Mouse (Mus musculus) CH12.LX (cell line): ENCODE data around the gene Mta1. TPM values are rescaled to one million over a fixed set of nuclear protein-coding genes. Genes with fewer than 3 reads are reported as not detected.
A peak's percentile ranks its signal among the peaks of the same experiment; 100 is the strongest.

Source experiments
- DNase-seq: peaks from one replicate; pipeline ENCODE4 v3.0.0-alpha.2; 2013; ENCODE audit errors: extremely low read depth
- H3K27ac ChIP-seq: 2 replicates; pipeline ENCODE4 v1.5.1; 2012; ENCODE audit warnings: low read depth, mild to moderate bottlenecking, control low read depth, moderate library complexity; ENCODE audit not compliant: insufficient read depth
- H3K27me3 ChIP-seq: replicated peaks from 2 replicates; pipeline ENCODE3; 2012; ENCODE audit warnings: inconsistent platforms
- H3K36me3 ChIP-seq, 2 experiments: replicated peaks in 1 of 2; 2 replicates each; pipeline versions ENCODE3 to v1.6.1; 2012; ENCODE audit warnings: inconsistent platforms in 1 of 2, low read length in 1 of 2, mild to moderate bottlenecking in 1 of 2, mixed read lengths in 1 of 2, moderate library complexity in 1 of 2; ENCODE audit not compliant: control insufficient read depth in 1 of 2, insufficient read depth in 1 of 2
- H3K4me1 ChIP-seq, 2 experiments: 2 replicates each; pipeline ENCODE4 v1.6.1; 2012; ENCODE audit warnings: inconsistent platforms in 1 of 2, moderate library complexity in 1 of 2; ENCODE audit not compliant: insufficient read depth in 2 of 2, control insufficient read depth in 1 of 2
- H3K4me2 ChIP-seq: 2 replicates; pipeline ENCODE4 v1.6.1; 2012; ENCODE audit warnings: low read depth, mild to moderate bottlenecking, control low read depth; ENCODE audit not compliant: poor library complexity, insufficient read depth, severe bottlenecking
- H3K4me3 ChIP-seq, 3 experiments: fragments of 150-350 bp in 1 of 3; sonication (generic) in 1 of 3; replicated peaks in 1 of 3; 2 replicates each; pipeline versions ENCODE3 to v1.5.1; 2011 to 2012; ENCODE audit warnings: low read depth in 2 of 3, low read length in 2 of 3, mild to moderate bottlenecking in 2 of 3, moderate library complexity in 2 of 3, control low read depth in 1 of 3, improper control_type of control experiment in 1 of 3, inconsistent platforms in 1 of 3, mixed read lengths in 1 of 3; ENCODE audit not compliant: poor library complexity in 1 of 3
- H3K79me2 ChIP-seq: replicated peaks from 2 replicates; pipeline ENCODE4 v1.6.1; 2012; ENCODE audit warnings: mild to moderate bottlenecking, moderate library complexity; ENCODE audit not compliant: control insufficient read depth, poor library complexity, insufficient read depth, severe bottlenecking; ENCODE audit errors: extremely low read depth
- H3K9ac ChIP-seq: 2 replicates; pipeline ENCODE4 v1.6.1; 2012; ENCODE audit warnings: low read depth, mild to moderate bottlenecking, control low read depth, moderate library complexity; ENCODE audit not compliant: insufficient read depth
- H3K9me3 ChIP-seq: replicated peaks from 2 replicates; pipeline ENCODE3; 2012; ENCODE audit warnings: low read length, inconsistent platforms, mixed read lengths
- BHLHE40 ChIP-seq: IDR thresholded peaks from 2 replicates; pipeline ENCODE4 v1.6.1; 2011; ENCODE audit warnings: mild to moderate bottlenecking, low read depth, low read length, improper control_type of control experiment
- CHD1 ChIP-seq: IDR thresholded peaks from 2 replicates; pipeline ENCODE4 v1.6.1; 2012; ENCODE audit warnings: low read depth, low read length, improper control_type of control experiment, inconsistent platforms
- CHD2 ChIP-seq: IDR thresholded peaks from 2 replicates; pipeline ENCODE4 v1.6.1; 2011; ENCODE audit warnings: low read length, improper control_type of control experiment
- CTCF ChIP-seq, 2 experiments: IDR thresholded peaks in 1 of 2; conservative IDR thresholded peaks in 1 of 2; 2 replicates each; pipeline ENCODE4 v1.5.1; 2011 to 2012; ENCODE audit warnings: low read depth in 2 of 2, low read length in 2 of 2, improper control_type of control experiment in 1 of 2, inconsistent platforms in 1 of 2, mild to moderate bottlenecking in 1 of 2, moderate library complexity in 1 of 2
- ELF1 ChIP-seq: IDR thresholded peaks from 2 replicates; pipeline ENCODE4 v1.6.1; 2014; ENCODE audit warnings: low read depth, mild to moderate bottlenecking, inconsistent platforms, low read length, improper control_type of control experiment
- ETS1 ChIP-seq: conservative IDR thresholded peaks from 2 replicates; pipeline ENCODE4 v1.6.1; 2012; ENCODE audit warnings: low read depth, mild to moderate bottlenecking, inconsistent platforms, low read length, improper control_type of control experiment, moderate library complexity
- HCFC1 ChIP-seq: IDR thresholded peaks from 2 replicates; pipeline ENCODE4 v1.6.1; 2012; ENCODE audit warnings: low read depth, mild to moderate bottlenecking, inconsistent platforms, low read length, improper control_type of control experiment
- IRF4 ChIP-seq: IDR thresholded peaks from 2 replicates; pipeline ENCODE4 v1.6.1; 2014; ENCODE audit warnings: low read depth, mild to moderate bottlenecking, inconsistent platforms, low read length, improper control_type of control experiment
- MAFK ChIP-seq: IDR thresholded peaks from 2 replicates; pipeline ENCODE4 v1.6.1; 2011; ENCODE audit warnings: low read length, improper control_type of control experiment; ENCODE audit not compliant: insufficient replicate concordance
- MAX ChIP-seq: IDR thresholded peaks from 2 replicates; pipeline ENCODE4 v1.6.1; 2011; ENCODE audit warnings: low read length, improper control_type of control experiment
- MEF2A ChIP-seq: IDR thresholded peaks from 2 replicates; pipeline ENCODE4 v1.6.1; 2014; ENCODE audit warnings: low read depth, mild to moderate bottlenecking, inconsistent platforms, low read length, improper control_type of control experiment, borderline replicate concordance
- MYC ChIP-seq: IDR thresholded peaks from 2 replicates; pipeline ENCODE4 v1.6.1; 2011; ENCODE audit warnings: low read depth, mild to moderate bottlenecking, improper control_type of control experiment, low read length
- NRF1 ChIP-seq: IDR thresholded peaks from 2 replicates; pipeline ENCODE4 v1.6.1; 2014; ENCODE audit warnings: low read depth, mild to moderate bottlenecking, inconsistent platforms, low read length, improper control_type of control experiment, moderate library complexity
- POLR2A ChIP-seq: IDR thresholded peaks from 2 replicates; pipeline ENCODE4 v1.6.1; 2011; ENCODE audit warnings: low read depth, mild to moderate bottlenecking, improper control_type of control experiment, low read length
- POLR2AphosphoS2 ChIP-seq: IDR thresholded peaks from 2 replicates; pipeline ENCODE4 v1.6.1; 2011; ENCODE audit warnings: low read depth, low read length, improper control_type of control experiment
- RAD21 ChIP-seq: IDR thresholded peaks from 2 replicates; pipeline ENCODE4 v1.6.1; 2011; ENCODE audit warnings: low read depth, mild to moderate bottlenecking, low read length, improper control_type of control experiment, moderate library complexity
- SIN3A ChIP-seq: IDR thresholded peaks from 2 replicates; pipeline ENCODE4 v1.6.1; 2012; ENCODE audit warnings: low read length, improper control_type of control experiment, inconsistent platforms
- SMC3 ChIP-seq: IDR thresholded peaks from 2 replicates; pipeline ENCODE4 v1.6.1; 2011; ENCODE audit warnings: low read depth, low read length, improper control_type of control experiment
- TBP ChIP-seq: conservative IDR thresholded peaks from 2 replicates; pipeline ENCODE4 v1.6.1; 2011; ENCODE audit warnings: low read depth, low read length, improper control_type of control experiment
- TCF12 ChIP-seq: IDR thresholded peaks from 2 replicates; pipeline ENCODE4 v1.6.1; 2014; ENCODE audit warnings: low read depth, mild to moderate bottlenecking, inconsistent platforms, low read length, improper control_type of control experiment
- UBTF ChIP-seq: IDR thresholded peaks from 2 replicates; pipeline ENCODE4 v1.6.1; 2012; ENCODE audit warnings: low read depth, mild to moderate bottlenecking, inconsistent platforms, low read length, improper control_type of control experiment, moderate library complexity
- ZC3H11A ChIP-seq: IDR thresholded peaks from 2 replicates; pipeline ENCODE4 v1.6.1; 2012; ENCODE audit warnings: low read depth, mild to moderate bottlenecking, inconsistent platforms, low read length, improper control_type of control experiment
- ZNF384 ChIP-seq: IDR thresholded peaks from 2 replicates; pipeline ENCODE4 v1.6.1; 2012; ENCODE audit warnings: low read depth, low read length, improper control_type of control experiment, inconsistent platforms
- dilution Hi-C: fragments of 300-500 bp; cut with MboI; formaldehyde crosslinking; loops from 2 replicates; pipeline ENCODE4 v1.14.3; 2020; ENCODE audit warnings: low sequenced_read_pairs; ENCODE audit not compliant: extremely low pct_unique_long_range_greater_than_20kb, extremely low pct_ligation_motif_present
- in situ Hi-C: fragments of 300-500 bp; cut with MboI; formaldehyde crosslinking; loops from 3 replicates; pipeline ENCODE4 v1.14.3; 2019; ENCODE audit warnings: low sequenced_read_pairs, low pct_ligation_motif_present, low pct_unique_long_range_greater_than_20kb, mixed read lengths
- polyA plus RNA-seq: library from polyadenylated mRNA; unstranded; fragments of >175 nt; gene quantifications from 2 replicates; pipeline ENCODE4 v1.2.1, GENCODE M21; 2012; ENCODE audit warnings: low read depth; ENCODE audit not compliant: insufficient read length
- total RNA-seq, 2 experiments: library from RNA; depleted of rRNA; stranded (reverse); fragments of 300-350 nt in 1 of 2; fragments of >200 nt in 1 of 2; gene quantifications; 2 replicates each; pipeline ENCODE4 v1.2.3; 2012 to 2014

Gene Mta1
- total and polyA plus RNA-seq, 3 experiments: 11.5 to 76.7 (median 39.4) TPM

DNA sequence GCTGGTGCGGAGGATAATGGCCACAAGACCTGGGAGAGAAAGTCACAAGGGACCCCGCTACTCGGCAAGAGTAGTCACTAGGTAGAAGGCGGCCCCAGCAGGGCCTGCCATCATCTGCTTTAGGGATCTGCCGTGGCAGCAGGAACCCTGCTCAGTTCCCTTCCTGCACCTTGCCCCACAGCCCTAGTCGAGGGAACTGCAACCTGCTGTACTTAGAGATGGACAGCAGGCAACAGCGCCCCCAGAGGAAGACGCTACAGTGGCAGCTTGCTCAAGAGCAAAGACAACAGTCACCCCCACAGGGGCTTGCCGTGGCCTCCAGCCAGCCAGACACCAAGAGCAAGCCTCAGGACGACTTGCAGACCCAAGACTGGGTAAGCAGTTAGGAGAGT, 23.0 kb upstream of the Mta1 start:
- in situ Hi-C loops: no loop called here
- TF ChIP-seq ELF1 (peak; percentile 49; the same call in 1 of the 2 replicates), TBP (0 out of 2 replicates have a peak, but pooled peaks have one; percentile 35), HCFC1 (0 out of 2 replicates have a peak, but pooled peaks have one; percentile 34), CTCF (conservative IDR thresholded peaks at IDR 0.05 in 1 of 2, IDR thresholded peaks at IDR 0.05 in 1 of 2; ENCODE audit: low read depth in 2 of 2, low read length in 2 of 2) (peak; percentile 67 to 95), MAX (0 out of 2 replicates have a peak, but pooled peaks have one; percentile 24), MAFK (no peak), NRF1 (peak; percentile 9; the same call in 1 of the 2 replicates), IRF4 (no peak), RAD21 (peak; percentile 71), POLR2AphosphoS2 (no peak), POLR2A (peak; percentile 28), ETS1 (no peak), TCF12 (no peak), ZC3H11A (no peak), UBTF (no peak), ZNF384 (no peak), SMC3 (peak; percentile 54)
- dilution Hi-C loops: no loop called here
- H3K79me2 ChIP-seq: no peaks in the 10 kb centered on the region
- H3K4me3 ChIP-seq: peak overlapping the region; percentile 56 to 81 (median 72)
- peaks cover 16 to 29% of the 10 kb centered on the region in 2 experiments for H3K4me1 ChIP-seq
- peak overlapping the region; percentile 75 for H3K4me2 ChIP-seq
- H3K9ac ChIP-seq: peak overlapping the region; percentile 68
- no peaks in the 10 kb centered on the region for H3K9me3 ChIP-seq
- H3K27me3 ChIP-seq: no peaks in the 10 kb centered on the region
- peak; percentile 92 for DNase-seq
- peaks cover 0 to 21% of the 10 kb centered on the region in 2 experiments for H3K36me3 ChIP-seq
- H3K27ac ChIP-seq: peak overlapping the region; percentile 65

DNA sequence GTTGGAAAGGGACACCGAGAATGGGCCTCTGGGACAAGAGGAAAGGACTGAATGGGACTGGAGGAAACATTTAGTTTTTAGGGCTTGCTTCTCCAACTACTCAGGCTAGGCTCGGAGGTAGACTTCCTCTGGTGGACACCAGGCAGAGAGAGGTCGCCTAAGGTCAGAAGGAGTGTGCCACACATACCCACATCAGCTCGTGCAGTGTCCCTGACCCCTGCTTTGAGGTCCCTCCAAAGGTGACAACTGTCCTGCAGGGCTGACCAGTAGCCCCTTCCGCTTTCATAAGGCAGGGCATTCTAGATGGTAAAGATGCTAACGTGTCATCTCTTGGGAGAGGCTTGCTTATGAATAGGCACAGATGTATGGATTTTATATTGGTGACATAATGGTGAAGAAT, 22.6 kb upstream of the Mta1 start:
- H3K79me2 ChIP-seq: no peaks in the 10 kb centered on the region
- dilution Hi-C loops: no loop called here
- TF ChIP-seq TCF12 (no peak), MYC (no peak), CHD2 (no peak), SIN3A (no peak), UBTF (no peak), BHLHE40 (no peak), CHD1 (no peak), ZC3H11A (no peak), MEF2A (no peak), ELF1 (no peak), HCFC1 (no peak)
- no peaks in the 10 kb centered on the region for H3K27me3 ChIP-seq
- no peak for DNase-seq
- peak overlapping the region; percentile 8 for H3K9ac ChIP-seq
- peaks cover 0 to 17% of the 10 kb centered on the region in 2 experiments for H3K36me3 ChIP-seq
- peaks cover 16 to 29% of the 10 kb centered on the region in 2 experiments for H3K4me1 ChIP-seq
- in situ Hi-C loops: no loop called here
- H3K4me3 ChIP-seq: peak overlapping the region in 2 of 3 experiments; percentile 6 to 81
- no peak overlapping the region for H3K27ac ChIP-seq
- no peaks in the 10 kb centered on the region for H3K9me3 ChIP-seq
- peak overlapping the region; percentile 8; the same call in 1 of the 2 replicates for H3K4me2 ChIP-seq
